Mouse (Mus musculus) lung, postnatal 0 days (tissue): ENCODE data around the gene Prkg1. TPM values are rescaled to one million over a fixed set of nuclear protein-coding genes. Genes with fewer than 3 reads are reported as not detected.

Source experiments
- ATAC-seq: fragments of 200-750 bp; cut with Nextera tagmentation; 2 replicates; pipeline ENCODE4 v1.8.0; 2017; ENCODE audit warnings: moderate library complexity
- DNase-seq: peaks from one replicate; pipeline ENCODE4 v3.0.0-alpha.2; 2016; ENCODE audit warnings: low spot score
- H3K27ac ChIP-seq: fragments of 300-500 bp; sonication (generic); 2 replicates; pipeline ENCODE4 v1.5.1; 2014; ENCODE audit warnings: antibody characterized with exemption, mild to moderate bottlenecking, low read length, mixed read lengths
- H3K27me3 ChIP-seq: fragments of 300-500 bp; sonication (generic); replicated peaks from 2 replicates; pipeline ENCODE4 v1.6.1; 2014; ENCODE audit warnings: low read length, mixed read lengths; ENCODE audit not compliant: insufficient read depth
- H3K36me3 ChIP-seq: fragments of 300-500 bp; sonication (generic); 2 replicates; pipeline ENCODE4 v1.6.1; 2014; ENCODE audit warnings: low read length, mixed read lengths; ENCODE audit not compliant: insufficient read depth
- H3K4me1 ChIP-seq: fragments of 300-500 bp; sonication (generic); 2 replicates; pipeline ENCODE4 v1.6.1; 2014; ENCODE audit warnings: antibody characterized with exemption, low read depth, low read length, mixed read lengths; ENCODE audit not compliant: insufficient read depth
- H3K4me2 ChIP-seq: fragments of 300-500 bp; sonication (generic); replicated peaks from 2 replicates; pipeline ENCODE4 v1.6.1; 2014; ENCODE audit warnings: low read depth, mild to moderate bottlenecking, low read length, moderate library complexity, mixed read lengths
- H3K4me3 ChIP-seq: fragments of 300-500 bp; sonication (generic); 2 replicates; pipeline ENCODE4 v1.5.1; 2014; ENCODE audit warnings: low read depth, low read length
- H3K9ac ChIP-seq: fragments of 300-500 bp; sonication (generic); replicated peaks from 2 replicates; pipeline ENCODE4 v1.6.1; 2014; ENCODE audit warnings: low read depth, mild to moderate bottlenecking
- H3K9me3 ChIP-seq: fragments of 300-500 bp; sonication (generic); 2 replicates; pipeline ENCODE4 v1.6.1; 2016; ENCODE audit warnings: low read length, mixed read lengths
- CTCF ChIP-seq: IDR thresholded peaks from 2 replicates; pipeline ENCODE4 v1.5.1; 2016; ENCODE audit warnings: antibody characterized with exemption, mild to moderate bottlenecking
- EP300 ChIP-seq: IDR thresholded peaks from 2 replicates; pipeline ENCODE4 v1.6.1; 2016; ENCODE audit warnings: antibody characterized with exemption, mild to moderate bottlenecking, control low read depth
- WGBS: fragments of 180-500 bp; shearing (Covaris S2); extraction: QIAGEN DNeasy Blood & Tissue Kit; methylation state at CpG from one replicate; pipeline ENCODE4 v1.1.7; 2014; 5-methylcytosine and 5-hydroxymethylcytosine counted together
- polyA plus RNA-seq: library from polyadenylated mRNA; unstranded; fragments of >200 nt; fragmentation: Nextera tagmentation; extraction: Ambion mirVana; gene quantifications from 2 replicates; pipeline ENCODE4 v1.2.1, GENCODE M21; 2015

Gene Prkg1
- polyA plus RNA-seq, 1 experiment from 2014 or later: 4.8 TPM

DNA sequence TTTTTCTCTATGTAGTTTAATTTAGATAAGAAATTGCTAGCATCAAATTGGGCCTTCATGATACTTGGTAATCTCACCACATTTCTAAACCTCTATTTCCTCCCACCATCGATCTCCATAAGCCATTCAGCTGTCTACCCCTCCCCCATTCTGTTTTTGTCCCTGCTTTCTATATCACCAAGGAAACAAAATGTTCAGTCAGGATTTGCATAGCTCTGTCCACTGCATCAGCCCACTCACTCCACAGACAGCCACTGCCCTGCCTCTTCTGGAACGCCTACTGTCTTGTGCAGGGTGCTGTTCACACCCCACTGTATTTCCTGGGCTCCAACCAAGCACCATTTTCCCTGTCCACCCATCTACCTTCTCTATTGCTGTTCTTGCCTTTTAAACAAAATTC, 874.5 kb downstream of the Prkg1 start:
- no peaks in the 10 kb centered on the region for H3K36me3 ChIP-seq
- H3K27me3 ChIP-seq: no peaks in the 10 kb centered on the region
- no peaks in the 10 kb centered on the region for H3K4me1 ChIP-seq
- H3K4me3 ChIP-seq: no peak overlapping the region
- no peak for TF ChIP-seq EP300
- no peak for TF ChIP-seq CTCF
- H3K4me2 ChIP-seq: no peak overlapping the region
- ATAC-seq (no peak), DNase-seq (peak; percentile 6)
- no peak overlapping the region for H3K9ac ChIP-seq
- H3K27ac ChIP-seq: no peak overlapping the region
- WGBS: 85% methylated on average over 2 of the region's 2 CpGs
- H3K9me3 ChIP-seq: no peaks in the 10 kb centered on the region

DNA sequence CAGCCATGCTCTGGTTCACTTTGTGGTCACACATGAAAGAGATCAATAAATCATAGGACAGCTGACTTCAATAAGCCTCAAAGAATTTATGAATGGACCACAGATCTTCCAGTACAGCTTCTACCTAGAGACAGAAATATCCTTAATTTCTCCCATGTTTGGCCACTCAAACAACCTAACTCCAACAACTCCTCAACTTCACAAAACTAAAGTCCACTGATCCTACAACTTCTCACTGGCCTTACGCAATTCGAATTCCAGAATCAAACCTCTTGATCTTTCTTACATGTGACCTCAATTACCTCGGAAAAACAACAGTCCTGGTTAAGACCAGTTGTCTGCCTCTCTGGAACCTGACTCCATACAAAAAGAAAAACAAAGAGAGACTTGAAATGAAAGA, 875.0 kb downstream of the Prkg1 start:
- Histone ChIP-seq H3K36me3 (no peaks in the 10 kb centered on the region), H3K4me2 (no peak overlapping the region), H3K4me3 (no peak overlapping the region), H3K27ac (no peak overlapping the region), H3K4me1 (no peaks in the 10 kb centered on the region), H3K9ac (no peak overlapping the region), H3K27me3 (no peaks in the 10 kb centered on the region), H3K9me3 (no peaks in the 10 kb centered on the region)
- WGBS: 77% methylated on average over 3 of the region's 3 CpGs
- TF ChIP-seq CTCF (no peak), EP300 (no peak)
- no peak for ATAC-seq
- no peak for DNase-seq

DNA sequence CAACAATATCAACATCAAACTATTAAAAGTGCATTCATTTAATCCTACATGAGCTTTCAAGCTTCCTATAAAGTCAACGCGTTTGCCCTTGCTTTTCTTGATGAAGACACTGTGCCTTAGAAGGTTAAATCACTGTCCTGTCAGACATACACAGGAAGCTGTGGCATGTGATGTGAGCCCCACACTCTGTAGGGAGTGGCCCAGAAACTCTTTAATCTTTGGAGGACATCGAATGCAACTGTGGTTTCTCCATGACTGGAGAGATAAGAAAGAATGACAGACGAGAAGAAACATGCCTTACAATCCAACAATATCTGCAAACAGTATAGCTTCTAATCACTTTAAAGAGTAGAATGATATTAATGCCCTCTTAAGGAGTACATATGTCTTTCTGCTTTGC, 903.4 kb downstream of the Prkg1 start:
- Histone ChIP-seq H3K27me3 (no peaks in the 10 kb centered on the region), H3K9ac (no peak overlapping the region), H3K4me1 (no peaks in the 10 kb centered on the region), H3K27ac (no peak overlapping the region), H3K9me3 (no peaks in the 10 kb centered on the region), H3K36me3 (no peaks in the 10 kb centered on the region), H3K4me3 (no peak overlapping the region), H3K4me2 (no peak overlapping the region)
- WGBS: 42% methylated on average over 4 of the region's 4 CpGs
- ATAC-seq (no peak), DNase-seq (no peak)
- TF ChIP-seq CTCF: no peak
- TF ChIP-seq EP300: no peak

DNA sequence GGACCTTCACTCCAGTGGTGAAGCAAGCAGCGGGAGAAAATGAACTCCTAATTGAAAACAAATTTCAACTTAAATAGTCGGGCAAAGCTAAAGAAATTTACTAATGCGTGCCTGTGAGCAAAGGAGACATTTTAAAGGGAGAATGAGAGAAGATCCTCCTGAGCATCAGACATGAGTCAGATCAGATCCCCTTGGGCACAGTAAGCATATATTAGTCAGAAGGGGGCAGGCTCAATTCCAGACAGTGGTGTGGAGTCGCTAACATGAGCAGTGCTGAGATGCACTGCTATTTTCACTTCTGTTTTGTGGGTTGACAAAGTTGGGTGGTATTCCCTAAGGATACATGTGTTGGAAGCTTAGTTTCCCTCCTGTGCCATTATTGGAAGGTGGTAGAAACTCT, 913.8 kb downstream of the Prkg1 start:
- WGBS: 87% methylated on average over 4 of the region's 4 CpGs
- H3K4me2 ChIP-seq: no peak overlapping the region
- H3K9ac ChIP-seq: no peak overlapping the region
- TF ChIP-seq CTCF: no peak
- TF ChIP-seq EP300: no peak
- H3K4me1 ChIP-seq: no peaks in the 10 kb centered on the region
- H3K27ac ChIP-seq: no peak overlapping the region
- H3K4me3 ChIP-seq: no peak overlapping the region
- DNase-seq: no peak
- H3K9me3 ChIP-seq: no peaks in the 10 kb centered on the region
- no peak for ATAC-seq
- H3K27me3 ChIP-seq: no peaks in the 10 kb centered on the region
- H3K36me3 ChIP-seq: no peaks in the 10 kb centered on the region

DNA sequence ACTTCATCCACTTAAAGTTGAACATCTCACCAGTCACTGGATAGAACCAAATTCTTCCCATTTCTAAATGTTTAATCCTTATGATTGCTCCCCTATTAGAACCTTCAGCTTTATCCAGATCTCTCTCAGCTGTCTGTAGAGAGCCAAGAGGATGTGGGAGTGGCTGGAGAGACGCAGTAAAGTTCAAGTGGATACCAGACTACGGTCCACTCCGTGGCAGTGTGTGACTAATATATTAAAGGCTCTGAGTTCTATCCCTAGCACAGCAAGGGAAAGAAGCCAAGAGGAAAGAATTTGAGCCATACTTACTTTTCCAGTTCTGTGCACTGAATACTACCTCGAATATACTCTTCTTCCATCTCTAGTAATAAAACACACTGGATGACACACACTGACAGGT, 919.9 kb downstream of the Prkg1 start:
- TF ChIP-seq CTCF: no peak
- no peak for TF ChIP-seq EP300
- no peaks in the 10 kb centered on the region for H3K4me1 ChIP-seq
- H3K4me2 ChIP-seq: no peak overlapping the region
- ATAC-seq (no peak), DNase-seq (peak; percentile 24)
- WGBS: 30% methylated on average over 4 of the region's 4 CpGs
- no peak overlapping the region for H3K4me3 ChIP-seq
- H3K27ac ChIP-seq: no peak overlapping the region
- no peaks in the 10 kb centered on the region for H3K36me3 ChIP-seq
- no peaks in the 10 kb centered on the region for H3K27me3 ChIP-seq
- no peaks in the 10 kb centered on the region for H3K9me3 ChIP-seq
- no peak overlapping the region for H3K9ac ChIP-seq

DNA sequence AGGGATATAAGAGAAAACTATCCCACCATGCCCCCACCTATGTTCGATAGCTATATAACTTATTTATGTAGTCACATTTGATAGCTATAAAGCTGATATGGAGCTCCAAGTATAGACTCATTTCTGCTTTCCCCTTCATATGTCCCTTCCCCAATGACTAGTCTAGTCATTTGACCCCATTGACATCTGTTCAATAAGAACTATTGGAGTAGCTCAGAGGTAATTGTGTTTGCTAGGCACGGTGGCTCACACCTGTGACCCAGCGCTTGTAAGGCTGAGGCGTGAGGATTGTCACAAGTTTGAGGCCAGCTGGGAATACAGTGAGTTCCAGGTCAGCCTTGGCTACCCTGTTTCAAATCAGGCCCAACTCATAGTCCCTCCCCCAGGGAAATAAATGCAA, 921.2 kb downstream of the Prkg1 start:
- Histone ChIP-seq H3K27me3 (no peaks in the 10 kb centered on the region), H3K4me2 (no peak overlapping the region), H3K9me3 (no peaks in the 10 kb centered on the region), H3K27ac (no peak overlapping the region), H3K9ac (no peak overlapping the region), H3K4me3 (no peak overlapping the region), H3K4me1 (no peaks in the 10 kb centered on the region), H3K36me3 (no peaks in the 10 kb centered on the region)
- DNase-seq (no peak), ATAC-seq (no peak)
- WGBS: 73% methylated on average over 4 of the region's 4 CpGs
- TF ChIP-seq EP300 (no peak), CTCF (no peak)

DNA sequence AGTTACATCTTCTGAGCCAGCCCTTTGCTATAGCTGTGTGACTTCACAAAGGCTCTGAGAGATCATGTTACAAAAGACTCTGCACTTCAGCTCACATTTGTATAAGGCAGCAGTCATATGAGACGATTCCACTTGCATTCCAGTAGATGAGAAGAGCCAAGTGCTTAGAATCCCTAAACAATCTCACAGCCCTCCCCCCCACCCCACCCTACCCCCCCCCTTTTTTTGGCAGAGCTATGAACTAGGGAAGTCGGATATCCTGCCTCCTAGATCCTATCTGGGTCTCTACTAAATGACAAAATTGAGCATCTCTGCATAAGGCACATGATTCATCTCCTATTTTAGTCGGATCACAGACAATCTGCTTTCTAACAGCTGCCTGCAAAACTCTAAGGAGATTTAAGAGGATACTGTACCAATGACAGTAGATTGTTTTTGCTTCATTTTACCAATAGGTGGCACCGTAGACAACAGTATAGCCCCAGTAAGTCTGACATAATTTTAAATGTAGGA, 921.7 kb downstream of the Prkg1 start:
- Histone ChIP-seq H3K4me2 (no peak overlapping the region), H3K36me3 (no peaks in the 10 kb centered on the region), H3K4me1 (no peaks in the 10 kb centered on the region), H3K4me3 (no peak overlapping the region), H3K27me3 (no peaks in the 10 kb centered on the region), H3K9me3 (no peaks in the 10 kb centered on the region), H3K27ac (no peak overlapping the region), H3K9ac (no peak overlapping the region)
- ATAC-seq: peak; percentile 88
- DNase-seq: peak; percentile 89
- WGBS: 1% methylated on average over 4 of the region's 4 CpGs
- TF ChIP-seq CTCF (peak; percentile 70), EP300 (no peak; the same call in 1 of the 2 replicates)
